ENCODE assay signal across 9 mouse cellular contexts in genomic region chr2:180275836-180276235, GRCm38 (mm10). TPM values are rescaled to one million over a fixed set of nuclear protein-coding genes. Genes with fewer than 3 reads are reported as not detected.
DNase-seq lines count a peak whose midpoint lies in the region; ATAC-seq and TF ChIP-seq lines count a peak whose summit lies in the region.
"Had no signal": no experiment of that assay in that cellular context is flagged by ENCODE, and none has a peak within 500 bp of the region (broad histone marks: within the 10 kb centered on the region; RNA-seq: fewer than 3 reads in every experiment).

No protein-coding gene starts in this region.

- H3K27ac ChIP-seq in forebrain, embryonic 10.5 days = peak overlapping the region; percentile 21; the same call in 1 of the 2 replicates
- no peak overlapping the region for H3K27ac ChIP-seq in heart, postnatal 0 days (ENCODE audit: low read depth)

- no peak overlapping the region for H3K9ac ChIP-seq in heart, postnatal 0 days (replicated peaks; ENCODE audit: low read depth, low read length)

- peak; percentile 82 for TF ChIP-seq CTCF in E14TG2a.4 (conservative IDR thresholded peaks at IDR 0.05; ENCODE audit: low read length)
- peak; percentile 98 for TF ChIP-seq CTCF in brain, embryonic 14.5 days (IDR thresholded peaks at IDR 0.05; ENCODE audit: borderline replicate concordance, extremely low read depth, insufficient read depth, insufficient read length)
- peak; percentile 92 for TF ChIP-seq CTCF in heart, postnatal 0 days (IDR thresholded peaks at IDR 0.05; ENCODE audit: low read depth)
- TF ChIP-seq CTCF in lung, adult 2 months (IDR thresholded peaks at IDR 0.05; ENCODE audit: insufficient read depth, low read length) = peak; percentile 81

- peak; percentile 48 for ATAC-seq in heart, postnatal 0 days (ENCODE audit: insufficient read depth, low read depth)

- H3K4me2 ChIP-seq in heart, postnatal 0 days (ENCODE audit: low read depth, low read length) = peak overlapping the region; percentile 24; the same call in 1 of the 2 replicates

- no peaks in the 10 kb centered on the region for H3K9me3 ChIP-seq in E14TG2a.4 (ENCODE audit: low read length)
- no peaks in the 10 kb centered on the region for H3K9me3 ChIP-seq in forebrain, embryonic 10.5 days
- H3K9me3 ChIP-seq in heart, postnatal 0 days (replicated peaks; ENCODE audit: control insufficient read depth, low read length) = no peaks in the 10 kb centered on the region

- TF ChIP-seq EP300 in heart, postnatal 0 days (IDR thresholded peaks at IDR 0.05; ENCODE audit: low read depth) = no peak

- H3K27me3 ChIP-seq in E14TG2a.4 (ENCODE audit: insufficient read depth, low read length) = peaks cover 34% of the 10 kb centered on the region
- H3K27me3 ChIP-seq in forebrain, embryonic 10.5 days (ENCODE audit: poor library complexity, severe bottlenecking) = peaks cover 27% of the 10 kb centered on the region
- H3K27me3 ChIP-seq in heart, postnatal 0 days (ENCODE audit: control insufficient read depth, insufficient read depth, low read length) = peaks cover 5% of the 10 kb centered on the region; the same call in 1 of the 2 replicates

- peaks cover 10% of the 10 kb centered on the region for H3K36me3 ChIP-seq in E14TG2a.4 (ENCODE audit: insufficient read depth, low read length)
- H3K36me3 ChIP-seq in forebrain, embryonic 10.5 days (replicated peaks) = peaks cover 6% of the 10 kb centered on the region
- no peaks in the 10 kb centered on the region for H3K36me3 ChIP-seq in heart, postnatal 0 days (replicated peaks; ENCODE audit: control insufficient read depth, insufficient read depth, low read length)

- H3K4me3 ChIP-seq in E14TG2a.4 (replicated peaks; ENCODE audit: low read length) = peak overlapping the region; percentile 43
- H3K4me3 ChIP-seq in forebrain, embryonic 10.5 days = no peak overlapping the region; the same call in 1 of the 2 replicates
- no peak overlapping the region for H3K4me3 ChIP-seq in heart, postnatal 0 days (ENCODE audit: low read depth, low read length)
- H3K4me3 ChIP-seq in lung, adult 2 months (replicated peaks; ENCODE audit: extremely low read depth, low read depth, low read length) = no peak overlapping the region

- TF ChIP-seq POLR2A in brain, embryonic 14.5 days (IDR thresholded peaks at IDR 0.05; ENCODE audit: borderline replicate concordance, extremely low read depth, insufficient read depth, insufficient read length, poor library complexity, severe bottlenecking) = no peak
- TF ChIP-seq POLR2A in lung, adult 2 months (IDR thresholded peaks at IDR 0.05; ENCODE audit: borderline replicate concordance, extremely low read depth, low read depth, low read length) = peak; percentile 36; the same call in 1 of the 2 replicates

- WGBS in forebrain, embryonic 10.5 days = under 1% methylated on average over 8 of the region's 8 CpGs
- 2% methylated on average over 8 of the region's 8 CpGs for WGBS in heart, postnatal 0 days
- under 1% methylated on average over 8 of the region's 8 CpGs for WGBS in lung, adult 2 months

- peak; percentile 90 for DNase-seq in brain, embryonic 14.5 days (ENCODE audit: low read depth)
- DNase-seq in forebrain, embryonic 10.5 days (ENCODE audit: extremely low spot score, low spot score) = peak; percentile 86
- peak; percentile 86 for DNase-seq in heart, postnatal 0 days (ENCODE audit: low spot score)
- DNase-seq in kidney, postnatal 25 days = peak; percentile 85 to 90
- DNase-seq in lung, adult 2 months = peak; percentile 80
- DNase-seq in ovary, postnatal 10 days (ENCODE audit: low spot score) = peak; percentile 69
- DNase-seq in thymus, postnatal 25 days = peak; percentile 66

- H3K4me1 ChIP-seq in E14TG2a.4 (replicated peaks; ENCODE audit: low read depth, low read length) = peaks cover 67% of the 10 kb centered on the region
- peaks cover 41% of the 10 kb centered on the region for H3K4me1 ChIP-seq in forebrain, embryonic 10.5 days
- H3K4me1 ChIP-seq in heart, postnatal 0 days (ENCODE audit: control insufficient read depth, insufficient read depth) = peaks cover 9% of the 10 kb centered on the region; the same call in 1 of the 2 replicates
- peaks cover 30% of the 10 kb centered on the region for H3K4me1 ChIP-seq in lung, adult 2 months (ENCODE audit: control insufficient read depth, insufficient read depth, low read length)

RNA-seq across cellular contexts. Expression of gene Cables2, which starts 2.5 kb away (rescaled TPM):
- 58.9 and 62.5 TPM in 2 replicates for polyA plus RNA-seq in brain, embryonic 14.5 days (2012; rRNA removed)
- 9.2 and 12.0 TPM in 2 replicates for polyA plus RNA-seq in forebrain, embryonic 10.5 days (2016; fragmentation: Nextera tagmentation; extraction: Ambion mirVana)
- total RNA-seq in heart, postnatal 0 days (2014; rRNA removed; ENCODE audit: low replicate concordance) = 14.6 and 15.3 TPM in 2 replicates
- 6.2 and 6.5 TPM in 2 replicates for polyA plus RNA-seq in heart, postnatal 0 days (2015; fragmentation: Nextera tagmentation; extraction: Ambion mirVana)
- 22.7 and 28.2 TPM in 2 replicates for polyA plus RNA-seq in lung, adult 2 months (2012; rRNA removed)

RNA-seq across cellular contexts. Expression of gene Rbbp8nl, which starts 13.8 kb away (rescaled TPM):
- polyA plus RNA-seq in brain, embryonic 14.5 days (2012; rRNA removed) = 0.04 and 0.08 TPM in 2 replicates
- 0.32 and 0.35 TPM in 2 replicates for polyA plus RNA-seq in forebrain, embryonic 10.5 days (2016; fragmentation: Nextera tagmentation; extraction: Ambion mirVana)
- not detected in 2 replicates for total RNA-seq in heart, postnatal 0 days (2014; rRNA removed; ENCODE audit: low replicate concordance)
- not detected in 2 replicates for polyA plus RNA-seq in heart, postnatal 0 days (2015; fragmentation: Nextera tagmentation; extraction: Ambion mirVana)
- 1.4 and 2.3 TPM in 2 replicates for polyA plus RNA-seq in lung, adult 2 months (2012; rRNA removed)
- total RNA-seq: left cerebral cortex, adult 8-10 months had no signal

RNA-seq across cellular contexts. Expression of gene Rps21, which starts 18.7 kb away (rescaled TPM):
- polyA plus RNA-seq in brain, embryonic 14.5 days (2012; rRNA removed) = 2,108 and 3,314 TPM in 2 replicates
- 560 and 577 TPM in 2 replicates for polyA plus RNA-seq in forebrain, embryonic 10.5 days (2016; fragmentation: Nextera tagmentation; extraction: Ambion mirVana)
- 706 and 957 TPM in 2 replicates for total RNA-seq in heart, postnatal 0 days (2014; rRNA removed; ENCODE audit: low replicate concordance)
- 356 and 378 TPM in 2 replicates for polyA plus RNA-seq in heart, postnatal 0 days (2015; fragmentation: Nextera tagmentation; extraction: Ambion mirVana)
- polyA plus RNA-seq in lung, adult 2 months (2012; rRNA removed) = 2,052 and 2,661 TPM in 2 replicates

RNA-seq across cellular contexts. Expression of gene Lama5, which starts 50.2 kb away (rescaled TPM):
- polyA plus RNA-seq in brain, embryonic 14.5 days (2012; rRNA removed) = 7.7 and 9.5 TPM in 2 replicates
- 10.7 and 11.2 TPM in 2 replicates for polyA plus RNA-seq in forebrain, embryonic 10.5 days (2016; fragmentation: Nextera tagmentation; extraction: Ambion mirVana)
- 69.6 and 95.7 TPM in 2 replicates for total RNA-seq in heart, postnatal 0 days (2014; rRNA removed; ENCODE audit: low replicate concordance)
- 16.6 and 16.9 TPM in 2 replicates for polyA plus RNA-seq in heart, postnatal 0 days (2015; fragmentation: Nextera tagmentation; extraction: Ambion mirVana)
- 145 and 148 TPM in 2 replicates for polyA plus RNA-seq in lung, adult 2 months (2012; rRNA removed)

RNA-seq across cellular contexts. Expression of gene Gata5, which starts 58.7 kb away (rescaled TPM):
- 0.04 TPM in 1 of 2 replicates, not detected in the other for polyA plus RNA-seq in brain, embryonic 14.5 days (2012; rRNA removed)
- polyA plus RNA-seq in forebrain, embryonic 10.5 days (2016; fragmentation: Nextera tagmentation; extraction: Ambion mirVana) = 0.15 TPM in 1 of 2 replicates, not detected in the other
- 2.7 and 5.7 TPM in 2 replicates for total RNA-seq in heart, postnatal 0 days (2014; rRNA removed; ENCODE audit: low replicate concordance)
- 1.2 and 1.8 TPM in 2 replicates for polyA plus RNA-seq in heart, postnatal 0 days (2015; fragmentation: Nextera tagmentation; extraction: Ambion mirVana)
- polyA plus RNA-seq in lung, adult 2 months (2012; rRNA removed) = 5.4 and 9.9 TPM in 2 replicates
- total RNA-seq: left cerebral cortex, adult 8-10 months had no signal
